Comparison of ENCODE assay signal across 17 mouse cellular contexts in the genomic region with DNA sequence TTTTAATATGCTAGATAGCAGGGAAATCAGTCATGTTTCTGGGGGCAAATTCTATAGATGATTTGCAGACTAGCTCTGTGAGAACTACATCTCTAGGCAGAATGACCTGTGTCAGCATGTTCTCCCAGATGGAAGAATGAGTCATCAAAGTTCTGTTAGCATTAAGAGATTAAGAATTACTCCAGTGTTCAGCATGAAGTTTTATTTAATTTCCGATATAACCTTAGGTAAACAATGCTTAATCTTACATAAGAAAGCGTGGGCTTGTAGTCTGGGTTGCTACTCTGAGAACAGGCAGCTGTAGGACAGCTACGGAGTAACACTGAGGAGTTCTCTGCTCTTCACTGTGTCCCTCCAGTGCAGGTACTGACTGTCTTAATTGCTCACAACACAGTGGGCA.
DNase-seq lines count a peak whose midpoint lies in the region; ATAC-seq and TF ChIP-seq lines count a peak whose summit lies in the region.
"Had no signal": no experiment of that assay in that cellular context is flagged by ENCODE, and none has a peak within 500 bp of the region (broad histone marks: within the 10 kb centered on the region; RNA-seq: fewer than 3 reads in every experiment).

No protein-coding gene starts in this region.

- TF ChIP-seq CTCF in layer of hippocampus, adult 2 months (conservative IDR thresholded peaks at IDR 0.05) = no peak
- no peak for TF ChIP-seq CTCF in bone marrow macrophage, adult 2 months (IDR thresholded peaks at IDR 0.05; ENCODE audit: low read depth, low read length)
- no peak for TF ChIP-seq CTCF in small intestine, adult 2 months (IDR thresholded peaks at IDR 0.05; ENCODE audit: extremely low read depth, insufficient read length, insufficient replicate concordance, low read depth, low read length)

- WGBS in hindbrain, embryonic 13.5 days = 94% methylated on average over 3 of the region's 3 CpGs
- 96% methylated on average over 3 of the region's 3 CpGs for WGBS in hindbrain, embryonic 11.5 days
- WGBS in small intestine, adult 2 months = 25% methylated on average over 3 of the region's 3 CpGs

- H3K4me3 ChIP-seq in hindbrain, embryonic 13.5 days = no peak overlapping the region
- H3K4me3 ChIP-seq in hindbrain, embryonic 11.5 days (ENCODE audit: low read depth, low read length) = no peak overlapping the region
- peak overlapping the region; percentile 18; the same call in 1 of the 2 replicates for H3K4me3 ChIP-seq in layer of hippocampus, adult 2 months
- H3K4me3 ChIP-seq in bone marrow macrophage, adult 2 months (ENCODE audit: insufficient read depth, low read length) = no peak overlapping the region
- no peak overlapping the region for H3K4me3 ChIP-seq in small intestine, adult 2 months (ENCODE audit: low read depth, low read length)
- H3K4me3 ChIP-seq: midbrain, embryonic 13.5 days had no signal

- H3K4me1 ChIP-seq in hindbrain, embryonic 13.5 days (replicated peaks) = peaks cover 25% of the 10 kb centered on the region
- no peaks in the 10 kb centered on the region for H3K4me1 ChIP-seq in hindbrain, embryonic 11.5 days (replicated peaks; ENCODE audit: control insufficient read depth, insufficient read depth, low read length)
- peaks cover 39% of the 10 kb centered on the region for H3K4me1 ChIP-seq in bone marrow macrophage, adult 2 months (ENCODE audit: control insufficient read depth, insufficient read depth, low read length)
- peaks cover 28% of the 10 kb centered on the region for H3K4me1 ChIP-seq in small intestine, adult 2 months (ENCODE audit: control insufficient read depth, insufficient read depth, insufficient read length, low read length)

- no peaks in the 10 kb centered on the region for H3K27me3 ChIP-seq in hindbrain, embryonic 13.5 days
- no peaks in the 10 kb centered on the region for H3K27me3 ChIP-seq in hindbrain, embryonic 11.5 days (ENCODE audit: control insufficient read depth, insufficient read depth, low read length)
- H3K27me3 ChIP-seq in small intestine, adult 2 months (ENCODE audit: control insufficient read depth, insufficient read depth, low read length) = no peaks in the 10 kb centered on the region
- H3K27me3 ChIP-seq: midbrain, embryonic 13.5 days had no signal

- ATAC-seq in hindbrain, embryonic 13.5 days (ENCODE audit: low FRiP score) = no peak
- ATAC-seq in hindbrain, embryonic 11.5 days (ENCODE audit: low FRiP score) = no peak
- no peak for ATAC-seq in monocyte, adult 5-6 weeks (replicated peaks; ENCODE audit: insufficient number of reproducible peaks, low FRiP score, low TSS enrichment, poor library complexity, severe bottlenecking)
- ATAC-seq: forebrain, embryonic 14.5 days; liver, postnatal 0 days; midbrain, embryonic 13.5 days had no signal

- peak overlapping the region; percentile 10; the same call in 1 of the 2 replicates for H3K27ac ChIP-seq in hindbrain, embryonic 13.5 days
- no peak overlapping the region for H3K27ac ChIP-seq in hindbrain, embryonic 11.5 days (ENCODE audit: low read depth, low read length)
- peak overlapping the region; percentile 74 for H3K27ac ChIP-seq in layer of hippocampus, adult 2 months
- H3K27ac ChIP-seq in bone marrow macrophage, adult 2 months (ENCODE audit: insufficient read depth, low read depth, low read length) = peak overlapping the region; percentile 32; the same call in 1 of the 2 replicates
- peak overlapping the region; percentile 76 for H3K27ac ChIP-seq in small intestine, adult 2 months (ENCODE audit: insufficient read depth, low read depth, low read length)
- H3K27ac ChIP-seq: midbrain, embryonic 13.5 days had no signal

- peaks cover 8% of the 10 kb centered on the region; the same call in 1 of the 2 replicates for H3K36me3 ChIP-seq in hindbrain, embryonic 13.5 days
- no peaks in the 10 kb centered on the region for H3K36me3 ChIP-seq in hindbrain, embryonic 11.5 days (ENCODE audit: control insufficient read depth, insufficient read depth, low read length)
- H3K36me3 ChIP-seq in small intestine, adult 2 months (ENCODE audit: control insufficient read depth, insufficient read depth, low read length) = peaks cover 21% of the 10 kb centered on the region

- no peak for TF ChIP-seq POLR2A in bone marrow macrophage, adult 2 months (IDR thresholded peaks at IDR 0.05; ENCODE audit: borderline replicate concordance, low read depth, low read length)
- no peak for TF ChIP-seq POLR2A in small intestine, adult 2 months (IDR thresholded peaks at IDR 0.05; ENCODE audit: low read depth, low read length)

- H3K4me2 ChIP-seq in hindbrain, embryonic 13.5 days = no peak overlapping the region
- no peak overlapping the region for H3K4me2 ChIP-seq in hindbrain, embryonic 11.5 days (replicated peaks; ENCODE audit: low read depth, low read length)
- H3K4me2 ChIP-seq: midbrain, embryonic 13.5 days had no signal

- H3K9me3 ChIP-seq in hindbrain, embryonic 13.5 days = no peaks in the 10 kb centered on the region
- no peaks in the 10 kb centered on the region for H3K9me3 ChIP-seq in hindbrain, embryonic 11.5 days (ENCODE audit: control insufficient read depth, low read length)
- H3K9me3 ChIP-seq: midbrain, embryonic 13.5 days had no signal

- no peak for DNase-seq in hindbrain, embryonic 11.5 days (ENCODE audit: low spot score)
- no peak for DNase-seq in layer of hippocampus, adult 2 months (ENCODE audit: low spot score in 2 of 2)
- no peak for DNase-seq in layer of hippocampus, postnatal 14 days (ENCODE audit: low spot score in 2 of 2)
- no peak for DNase-seq in spleen, adult 12 weeks (ENCODE audit: low spot score)
- DNase-seq: cerebellum, postnatal 14 days; heart, adult 11 months; layer of hippocampus, adult 9-11 months; liver, postnatal 0 days; retina, postnatal 1 day; spleen, adult 18-20 months; thymus, postnatal 14 days had no signal

- H3K9ac ChIP-seq in hindbrain, embryonic 13.5 days = no peak overlapping the region
- H3K9ac ChIP-seq in hindbrain, embryonic 11.5 days (ENCODE audit: low read depth, low read length) = no peak overlapping the region
- H3K9ac ChIP-seq: liver, postnatal 0 days; midbrain, embryonic 13.5 days had no signal
